Mouse (Mus musculus) C2C12 (cell line): ENCODE measurements around the gene Cfap44. TPM values are rescaled to one million over a fixed set of nuclear protein-coding genes. Genes with fewer than 3 reads are reported as not detected.

ENCODE experiments used
- polyA plus RNA-seq: library from polyadenylated mRNA; unstranded; fragments of >200 nt; fragmentation: generic; extraction: Trizol; gene quantifications from one replicate; pipeline ENCODE4 v1.2.1, GENCODE M21; 2012; ENCODE audit warnings: missing spikeins

Gene Cfap44
- polyA plus RNA-seq, 1 experiment = not detected

Other genes starting within 250 kb of the Cfap44 start
- 2.2 TPM for gene Usf3, start 221.6 kb upstream of the Cfap44 start, polyA plus RNA-seq
- not detected for gene Sidt1, start 61.6 kb upstream of the Cfap44 start, polyA plus RNA-seq
- 3.1 TPM for gene Spice1, start 47.7 kb upstream of the Cfap44 start, polyA plus RNA-seq
- gene Boc, start 164.1 kb downstream of the Cfap44 start, polyA plus RNA-seq = 4.4 TPM